Mouse (Mus musculus): Measurements from ENCODE around the gene Ms4a12. TPM values are rescaled to one million over a fixed set of nuclear protein-coding genes. Genes with fewer than 3 reads are reported as not detected.
A peak's percentile ranks its signal among the peaks of the same experiment; 100 is the strongest.
"Not testable (repeated sequence)": the region's sequence is repeated elsewhere in the genome, so short reads cannot be mapped to it uniquely, and the experiment has no call there.

The Ms4a12 gene
- polyA plus RNA-seq (2012; rRNA removed), result 4.1 and 5.8 TPM in 2 replicates

DNA sequence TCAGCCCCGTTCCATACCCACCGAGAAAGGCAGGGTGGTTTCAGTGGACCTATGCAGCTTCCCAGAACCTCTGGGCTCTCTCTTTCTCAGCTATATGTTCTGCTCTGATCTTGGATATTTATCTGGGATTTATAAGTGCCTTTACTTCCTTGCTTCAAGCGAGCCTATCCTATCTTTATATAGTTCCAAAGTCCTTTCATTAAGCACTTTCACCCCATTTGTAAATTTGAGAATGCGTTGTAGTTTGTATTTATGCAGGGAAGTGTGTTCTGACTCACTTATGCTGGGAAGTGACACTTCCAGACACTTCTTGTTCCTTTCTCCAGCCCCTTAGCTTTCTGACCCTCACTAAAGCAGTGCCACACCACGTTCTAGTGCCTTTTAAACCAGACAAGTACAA is at the start of gene Ms4a12:
Gene Ms4a12, minus strand, starts transcription at position 101 of the 400 bp plus-strand sequence.
- TF ChIP-seq POLR2A (IDR thresholded peaks at IDR 0.05; ENCODE audit: low read depth, low read length) (peak; percentile 47; the same call in 1 of the 2 replicates), CTCF (IDR thresholded peaks at IDR 0.05; ENCODE audit: extremely low read depth, insufficient read length, insufficient replicate concordance, low read depth, low read length) (no peak)
- WGBS, result 29% methylated on average over 5 of the region's 5 CpGs
- Histone ChIP-seq H3K27me3 (ENCODE audit: control insufficient read depth, insufficient read depth, low read length) (no peaks in the 10 kb centered on the region), H3K36me3 (ENCODE audit: control insufficient read depth, insufficient read depth, low read length) (peaks cover 18% of the 10 kb centered on the region), H3K4me3 (ENCODE audit: low read depth, low read length) (peak within 1 kb of the TSS; percentile 74), H3K4me1 (ENCODE audit: control insufficient read depth, insufficient read depth, insufficient read length, low read length) (peaks cover 20% of the 10 kb centered on the region; the same call in 1 of the 2 replicates), H3K27ac (ENCODE audit: insufficient read depth, low read depth, low read length) (peak within 1 kb of the TSS; percentile 99)

DNA sequence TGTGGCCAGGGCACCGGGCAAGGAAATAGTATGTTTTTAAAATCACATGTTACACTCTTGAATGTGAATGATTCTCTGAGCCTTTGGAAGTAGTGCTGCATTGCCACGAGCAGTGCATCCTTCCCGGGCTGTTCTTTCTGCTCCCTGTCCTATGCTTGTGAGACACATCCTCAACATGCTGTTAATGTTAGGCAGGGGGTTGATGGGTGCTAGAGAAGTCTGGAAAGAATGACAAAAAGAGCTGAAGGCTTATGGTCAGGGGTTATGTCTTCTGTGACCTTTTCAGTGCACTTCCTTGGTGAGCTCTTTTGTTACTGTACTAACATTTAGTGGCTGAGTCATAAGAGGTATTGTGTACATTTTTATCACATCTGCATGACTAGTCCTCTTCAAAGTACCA is 48.0 kb upstream of the Ms4a12 start:
- 60% methylated on average over 3 of the region's 3 CpGs for WGBS
- H3K36me3 ChIP-seq (ENCODE audit: control insufficient read depth, insufficient read depth, low read length), result no peaks in the 10 kb centered on the region
- H3K4me1 ChIP-seq (ENCODE audit: control insufficient read depth, insufficient read depth, insufficient read length, low read length), result no peaks in the 10 kb centered on the region
- no peak overlapping the region for H3K4me3 ChIP-seq (ENCODE audit: low read depth, low read length)
- H3K27ac ChIP-seq (ENCODE audit: insufficient read depth, low read depth, low read length), result no peak overlapping the region
- no peak for TF ChIP-seq POLR2A (IDR thresholded peaks at IDR 0.05; ENCODE audit: low read depth, low read length)
- TF ChIP-seq CTCF (IDR thresholded peaks at IDR 0.05; ENCODE audit: extremely low read depth, insufficient read length, insufficient replicate concordance, low read depth, low read length), result no peak
- H3K27me3 ChIP-seq (ENCODE audit: control insufficient read depth, insufficient read depth, low read length), result no peaks in the 10 kb centered on the region

DNA sequence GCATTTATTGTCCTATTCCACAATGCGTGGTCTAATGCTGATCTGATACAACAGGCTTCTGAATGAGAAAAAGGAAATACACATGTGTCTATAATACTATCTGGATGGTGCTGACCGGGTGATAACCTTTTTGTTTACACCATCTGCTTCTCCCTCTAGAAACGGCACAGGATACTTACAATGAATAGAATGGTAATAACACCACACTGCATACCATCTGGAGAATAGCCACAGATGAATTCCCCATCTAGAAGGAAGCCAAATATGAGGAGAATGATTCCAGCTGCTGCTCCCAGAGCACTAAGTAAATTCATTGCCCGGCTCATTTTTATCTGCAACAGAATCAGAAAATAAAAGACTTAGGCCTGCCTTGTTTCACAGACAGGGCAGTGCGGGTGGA is 44.2 kb upstream of the Ms4a12 start:
- Histone ChIP-seq H3K36me3 (ENCODE audit: control insufficient read depth, insufficient read depth, low read length) (no peaks in the 10 kb centered on the region), H3K27ac (ENCODE audit: insufficient read depth, low read depth, low read length) (no peak overlapping the region), H3K4me3 (ENCODE audit: low read depth, low read length) (no peak overlapping the region), H3K27me3 (ENCODE audit: control insufficient read depth, insufficient read depth, low read length) (no peaks in the 10 kb centered on the region), H3K4me1 (ENCODE audit: control insufficient read depth, insufficient read depth, insufficient read length, low read length) (peaks cover 7% of the 10 kb centered on the region; the same call in 1 of the 2 replicates)
- TF ChIP-seq CTCF (IDR thresholded peaks at IDR 0.05; ENCODE audit: extremely low read depth, insufficient read length, insufficient replicate concordance, low read depth, low read length), result no peak
- TF ChIP-seq POLR2A (IDR thresholded peaks at IDR 0.05; ENCODE audit: low read depth, low read length), result no peak
- 39% methylated on average over 5 of the region's 5 CpGs for WGBS

DNA sequence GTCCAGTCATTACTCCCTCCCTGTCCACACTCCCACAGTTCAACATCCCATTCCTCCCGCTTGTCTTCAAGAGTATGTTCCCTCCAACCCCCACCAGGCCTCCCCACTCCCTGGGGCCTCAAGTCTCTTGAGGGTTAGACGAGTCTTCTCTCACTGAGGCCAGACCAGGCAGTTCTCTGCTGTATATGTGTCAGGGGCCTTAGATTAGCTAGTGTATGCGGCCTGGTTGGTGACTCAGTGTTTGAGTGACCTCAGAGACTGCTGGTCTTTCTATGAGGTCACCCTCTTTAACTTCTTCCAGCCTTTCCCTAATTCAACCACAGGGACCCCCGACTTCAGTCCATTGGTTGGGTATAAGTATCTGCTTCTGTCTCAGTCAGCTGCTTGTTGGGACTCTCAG is 34.7 kb upstream of the Ms4a12 start:
- TF ChIP-seq CTCF (IDR thresholded peaks at IDR 0.05; ENCODE audit: extremely low read depth, insufficient read length, insufficient replicate concordance, low read depth, low read length) (no peak), POLR2A (IDR thresholded peaks at IDR 0.05; ENCODE audit: low read depth, low read length) (no peak)
- Histone ChIP-seq H3K27me3 (ENCODE audit: control insufficient read depth, insufficient read depth, low read length) (no peaks in the 10 kb centered on the region), H3K4me1 (ENCODE audit: control insufficient read depth, insufficient read depth, insufficient read length, low read length) (peaks cover 3% of the 10 kb centered on the region; the same call in 1 of the 2 replicates), H3K27ac (ENCODE audit: insufficient read depth, low read depth, low read length) (no peak overlapping the region), H3K4me3 (ENCODE audit: low read depth, low read length) (no peak overlapping the region), H3K36me3 (ENCODE audit: control insufficient read depth, insufficient read depth, low read length) (no peaks in the 10 kb centered on the region)
- WGBS, result 79% methylated on average over 4 of the region's 4 CpGs

DNA sequence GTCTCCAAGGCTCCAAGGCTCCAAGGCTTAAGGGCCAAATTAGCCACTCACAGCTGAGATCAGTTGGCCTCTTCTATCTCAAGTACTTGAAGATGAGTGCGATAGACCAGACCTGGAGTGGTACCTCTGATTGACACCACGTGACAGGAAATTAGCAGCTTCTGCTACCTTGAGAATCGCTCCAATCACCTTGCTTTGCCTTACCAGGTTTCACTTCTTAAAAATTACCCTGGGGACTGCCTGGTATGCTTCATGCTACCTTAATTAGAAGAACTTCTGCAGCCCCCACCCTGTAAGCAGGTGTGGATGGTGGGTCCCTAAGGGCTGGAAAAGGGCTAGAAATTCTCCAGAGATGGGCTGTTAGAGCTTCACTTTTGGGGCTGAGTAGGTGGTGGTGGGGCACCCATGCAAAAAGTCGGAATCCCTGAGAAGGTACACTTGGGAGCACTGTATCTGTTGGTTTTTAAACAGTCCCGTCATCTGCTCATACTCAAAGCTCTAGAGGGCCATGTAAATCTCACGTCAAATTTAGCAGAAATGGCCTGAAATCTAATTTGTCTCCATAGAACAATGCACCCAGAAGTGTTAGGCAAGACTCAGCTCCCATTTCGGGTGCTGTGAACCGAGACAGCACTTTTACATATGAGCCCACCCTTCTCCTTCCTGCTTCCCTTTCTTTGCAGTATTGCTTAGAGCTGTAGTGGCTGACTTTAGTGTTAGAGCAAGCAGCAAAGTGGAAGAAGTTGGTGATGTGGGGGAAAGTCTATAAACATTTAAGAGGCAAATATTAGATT is 34.0 kb upstream of the Ms4a12 start, which contains the start of gene Ms4a1:
Gene Ms4a1, minus strand, starts transcription at position 190 of the 794 bp plus-strand sequence.
- TF ChIP-seq CTCF (IDR thresholded peaks at IDR 0.05; ENCODE audit: extremely low read depth, insufficient read length, insufficient replicate concordance, low read depth, low read length), result no peak
- no peak for TF ChIP-seq POLR2A (IDR thresholded peaks at IDR 0.05; ENCODE audit: low read depth, low read length)
- Histone ChIP-seq H3K36me3 (ENCODE audit: control insufficient read depth, insufficient read depth, low read length) (no peaks in the 10 kb centered on the region), H3K4me1 (ENCODE audit: control insufficient read depth, insufficient read depth, insufficient read length, low read length) (no peaks in the 10 kb centered on the region), H3K4me3 (ENCODE audit: low read depth, low read length) (no peak within 1 kb of the TSS), H3K27ac (ENCODE audit: insufficient read depth, low read depth, low read length) (no peak within 1 kb of the TSS), H3K27me3 (ENCODE audit: control insufficient read depth, insufficient read depth, low read length) (no peaks in the 10 kb centered on the region)
- WGBS, result 89% methylated on average over 8 of the region's 8 CpGs

DNA sequence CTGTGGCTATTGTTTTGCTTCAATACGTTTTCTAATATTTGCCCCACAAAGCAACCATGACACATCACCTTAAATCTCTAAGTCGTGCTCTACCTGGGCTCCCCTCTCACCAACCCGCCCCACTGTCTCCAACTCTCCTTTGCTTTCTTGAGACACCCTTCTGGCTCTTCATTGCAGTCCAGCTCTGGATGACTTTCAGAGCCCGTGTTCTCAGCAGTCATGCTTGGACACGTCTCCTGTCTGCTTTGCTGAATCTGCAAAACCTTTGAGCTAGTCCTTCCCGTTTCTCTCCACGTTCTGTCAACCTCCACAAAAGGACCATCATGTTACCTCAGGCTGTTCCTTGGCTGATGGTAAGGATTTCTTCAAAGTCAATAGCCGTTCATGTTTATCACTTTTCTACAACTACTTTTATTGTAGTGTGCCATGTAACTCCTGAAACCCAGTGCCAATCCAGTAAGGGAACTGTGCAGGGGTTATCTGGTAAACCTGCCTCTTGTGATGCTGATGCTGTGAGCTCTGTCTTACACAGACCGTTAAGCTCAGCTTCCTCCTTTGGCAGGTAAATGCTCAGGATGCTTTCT is 32.4 kb upstream of the Ms4a12 start:
- Histone ChIP-seq H3K4me1 (ENCODE audit: control insufficient read depth, insufficient read depth, insufficient read length, low read length) (no peaks in the 10 kb centered on the region), H3K4me3 (ENCODE audit: low read depth, low read length) (peak overlapping the region; percentile 26; the same call in 1 of the 2 replicates), H3K36me3 (ENCODE audit: control insufficient read depth, insufficient read depth, low read length) (no peaks in the 10 kb centered on the region), H3K27ac (ENCODE audit: insufficient read depth, low read depth, low read length) (no peak overlapping the region), H3K27me3 (ENCODE audit: control insufficient read depth, insufficient read depth, low read length) (no peaks in the 10 kb centered on the region)
- WGBS, result 73% methylated on average over 9 of the region's 9 CpGs
- TF ChIP-seq CTCF (IDR thresholded peaks at IDR 0.05; ENCODE audit: extremely low read depth, insufficient read length, insufficient replicate concordance, low read depth, low read length) (no peak), POLR2A (IDR thresholded peaks at IDR 0.05; ENCODE audit: low read depth, low read length) (no peak)

DNA sequence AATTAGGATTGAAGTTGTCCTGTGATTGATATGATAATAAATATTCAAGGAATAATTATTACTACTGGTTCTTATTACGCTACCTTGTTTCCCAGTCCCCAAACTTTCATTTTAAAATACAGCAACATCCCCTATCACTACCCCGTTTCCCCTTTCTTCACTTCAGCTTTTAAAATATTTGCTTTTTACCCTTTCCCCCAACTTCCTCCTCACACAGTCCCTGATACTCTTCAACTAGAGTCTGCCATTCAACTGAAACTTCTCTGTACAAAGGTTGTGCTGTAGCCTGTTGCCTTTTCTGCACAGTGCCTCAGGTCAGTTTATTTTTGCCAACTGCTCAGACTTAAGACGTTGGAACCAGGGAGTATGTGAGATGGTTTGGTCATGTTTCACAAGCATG is 31.3 kb upstream of the Ms4a12 start:
- H3K27ac ChIP-seq (ENCODE audit: insufficient read depth, low read depth, low read length), result no peak overlapping the region
- H3K4me1 ChIP-seq (ENCODE audit: control insufficient read depth, insufficient read depth, insufficient read length, low read length), result no peaks in the 10 kb centered on the region
- no peak overlapping the region for H3K4me3 ChIP-seq (ENCODE audit: low read depth, low read length)
- H3K36me3 ChIP-seq (ENCODE audit: control insufficient read depth, insufficient read depth, low read length), result no peaks in the 10 kb centered on the region
- 68% methylated on average over 3 of the region's 3 CpGs for WGBS
- H3K27me3 ChIP-seq (ENCODE audit: control insufficient read depth, insufficient read depth, low read length), result no peaks in the 10 kb centered on the region
- TF ChIP-seq POLR2A (IDR thresholded peaks at IDR 0.05; ENCODE audit: low read depth, low read length), result no peak

DNA sequence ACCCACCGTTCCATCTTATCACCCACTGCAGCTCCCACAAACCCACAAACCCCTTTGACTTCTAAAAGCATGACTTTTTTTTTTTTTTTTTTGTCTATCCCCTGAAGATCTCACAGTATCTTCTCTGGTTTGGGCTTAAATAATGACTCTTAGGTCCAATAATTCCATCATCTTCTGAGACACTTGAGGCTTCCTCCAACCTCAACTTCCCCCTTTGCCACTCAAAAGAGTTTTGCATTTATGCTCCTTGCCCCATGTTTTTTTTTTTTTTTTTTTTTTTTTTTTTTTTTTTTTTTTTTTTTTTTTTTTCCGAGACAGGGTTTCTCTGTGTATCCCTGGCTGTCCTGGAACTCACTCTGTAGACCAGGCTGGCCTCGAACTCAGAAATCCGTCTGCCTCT is 30.7 kb upstream of the Ms4a12 start:
- H3K27ac ChIP-seq (ENCODE audit: insufficient read depth, low read depth, low read length); H3K36me3 ChIP-seq (ENCODE audit: control insufficient read depth, insufficient read depth, low read length); H3K4me3 ChIP-seq (ENCODE audit: low read depth, low read length); H3K27me3 ChIP-seq (ENCODE audit: control insufficient read depth, insufficient read depth, low read length); H3K4me1 ChIP-seq (ENCODE audit: control insufficient read depth, insufficient read depth, insufficient read length, low read length): not testable (repeated sequence)
- WGBS, result 78% methylated on average over 4 of the region's 4 CpGs

All from small intestine, adult 2 months (tissue).